Mouse (Mus musculus) kidney, postnatal 0 days (tissue): Measurements from ENCODE around the gene Auh. TPM values are rescaled to one million over a fixed set of nuclear protein-coding genes. Genes with fewer than 3 reads are reported as not detected.

ENCODE experiments used
- ATAC-seq: fragments of 200-750 bp; cut with Nextera tagmentation; replicated peaks from 2 replicates; pipeline ENCODE4 v1.8.0; 2017; ENCODE audit warnings: low read depth, moderate number of reproducible peaks, moderate TSS enrichment, moderate library complexity; ENCODE audit not compliant: low FRiP score
- DNase-seq: peaks from one replicate; pipeline ENCODE4 v3.0.0-alpha.2; 2016; ENCODE audit warnings: low spot score
- H3K27ac ChIP-seq: fragments of 300-500 bp; sonication (generic); 2 replicates; pipeline ENCODE4 v1.5.1; 2014; ENCODE audit warnings: mild to moderate bottlenecking
- H3K27me3 ChIP-seq: fragments of 300-500 bp; sonication (generic); 2 replicates; pipeline ENCODE4 v1.6.1; 2014; ENCODE audit warnings: low read length, mixed read lengths; ENCODE audit not compliant: insufficient read depth
- H3K36me3 ChIP-seq: fragments of 300-500 bp; sonication (generic); 2 replicates; pipeline ENCODE4 v1.6.1; 2014; ENCODE audit warnings: low read length, mixed read lengths; ENCODE audit not compliant: insufficient read depth
- H3K4me1 ChIP-seq: fragments of 300-500 bp; sonication (generic); replicated peaks from 2 replicates; pipeline ENCODE4 v1.6.1; 2014; ENCODE audit warnings: antibody characterized with exemption, low read length, mixed read lengths; ENCODE audit not compliant: insufficient read depth
- H3K4me2 ChIP-seq: fragments of 300-500 bp; sonication (generic); 2 replicates; pipeline ENCODE4 v1.6.1; 2014; ENCODE audit warnings: mild to moderate bottlenecking, low read length, moderate library complexity, mixed read lengths
- H3K4me3 ChIP-seq: fragments of 300-500 bp; sonication (generic); replicated peaks from 2 replicates; pipeline ENCODE4 v1.5.1; 2014; ENCODE audit warnings: low read depth, low read length
- H3K9ac ChIP-seq: fragments of 300-500 bp; sonication (generic); 2 replicates; pipeline ENCODE4 v1.6.1; 2014; ENCODE audit warnings: low read depth, low read length
- H3K9me3 ChIP-seq: fragments of 300-500 bp; sonication (generic); replicated peaks from 2 replicates; pipeline ENCODE4 v1.6.1; 2016; ENCODE audit warnings: low read length, inconsistent platforms, mixed read lengths
- CTCF ChIP-seq: IDR thresholded peaks from 2 replicates; pipeline ENCODE4 v1.5.1; 2016; ENCODE audit warnings: antibody characterized with exemption, low read depth, mild to moderate bottlenecking, moderate library complexity
- WGBS: fragments of 180-500 bp; shearing (Covaris S2); extraction: QIAGEN DNeasy Blood & Tissue Kit; methylation state at CpG from one replicate; pipeline ENCODE4 v1.1.7; 2014; 5-methylcytosine and 5-hydroxymethylcytosine counted together
- polyA plus RNA-seq: library from polyadenylated mRNA; unstranded; fragments of >200 nt; fragmentation: Nextera tagmentation; extraction: Ambion mirVana; gene quantifications from 2 replicates; pipeline ENCODE4 v1.2.1, GENCODE M21; 2015

The Auh gene
- polyA plus RNA-seq, 1 experiment from 2014 or later = 81.3 TPM

- H3K4me2 ChIP-seq = no peak overlapping the region
- H3K27me3 ChIP-seq = no peaks in the 10 kb centered on the region
- H3K9ac ChIP-seq = no peak overlapping the region
- DNase-seq (no peak), ATAC-seq (no peak)
- no peaks in the 10 kb centered on the region for H3K36me3 ChIP-seq
- WGBS = 83% methylated on average over 8 of the region's 8 CpGs
- no peaks in the 10 kb centered on the region for H3K9me3 ChIP-seq
- H3K4me3 ChIP-seq = no peak overlapping the region
- H3K27ac ChIP-seq = no peak overlapping the region
- TF ChIP-seq CTCF = no peak
- H3K4me1 ChIP-seq = 0 out of 2 replicates have a peak, but pooled peaks cover 6% of the 10 kb centered on the region
Measured at GRCm38 (mm10) chr13:52863436-52863835, 66.0 kb downstream of the Auh start.

- H3K4me2 ChIP-seq = peak overlapping the region; percentile 15; the same call in 1 of the 2 replicates
- no peaks in the 10 kb centered on the region for H3K9me3 ChIP-seq
- 0 out of 2 replicates have a peak, but pooled peaks cover 4% of the 10 kb centered on the region for H3K4me1 ChIP-seq
- WGBS = 45% methylated on average over 22 of the region's 22 CpGs
- H3K27ac ChIP-seq = no peak overlapping the region
- DNase-seq = peak; percentile 51
- no peaks in the 10 kb centered on the region for H3K36me3 ChIP-seq
- no peak overlapping the region for H3K9ac ChIP-seq
- H3K4me3 ChIP-seq = no peak overlapping the region
- 0 out of 2 replicates have a peak, but pooled peaks have one; percentile 17 for ATAC-seq
- no peak for TF ChIP-seq CTCF
- H3K27me3 ChIP-seq = no peaks in the 10 kb centered on the region
Measured at GRCm38 (mm10) chr13:52860006-52860685, 69.3 kb downstream of the Auh start.

GRCm38 (mm10) chr13:52859065-52859820, 70.2 kb downstream of the Auh start:
- Histone ChIP-seq H3K4me1 (0 out of 2 replicates have a peak, but pooled peaks cover 4% of the 10 kb centered on the region), H3K4me3 (no peak overlapping the region), H3K27me3 (no peaks in the 10 kb centered on the region), H3K9me3 (no peaks in the 10 kb centered on the region), H3K36me3 (no peaks in the 10 kb centered on the region), H3K27ac (no peak overlapping the region), H3K9ac (no peak overlapping the region), H3K4me2 (no peak overlapping the region)
- ATAC-seq (no peak; the same call in 1 of the 2 replicates), DNase-seq (no peak)
- TF ChIP-seq CTCF = no peak
- WGBS = 78% methylated on average over 16 of the region's 16 CpGs

- ATAC-seq = no peak
Measured at GRCm38 (mm10) chr13:52858373-52858772, 71.1 kb downstream of the Auh start.

GRCm38 (mm10) chr13:52857781-52858180, 71.7 kb downstream of the Auh start:
- Histone ChIP-seq H3K4me2 (no peak overlapping the region), H3K9me3 (no peaks in the 10 kb centered on the region), H3K4me3 (no peak overlapping the region), H3K9ac (no peak overlapping the region), H3K4me1 (0 out of 2 replicates have a peak, but pooled peaks cover 4% of the 10 kb centered on the region), H3K27me3 (no peaks in the 10 kb centered on the region), H3K27ac (no peak overlapping the region), H3K36me3 (no peaks in the 10 kb centered on the region)
- no peak for TF ChIP-seq CTCF
- WGBS = 87% methylated on average over 5 of the region's 5 CpGs
- DNase-seq = no peak
- ATAC-seq = no peak

More at GRCm38 (mm10) chr13:52858373-52858772, 71.1 kb downstream of the Auh start:
- Histone ChIP-seq H3K9me3 (no peaks in the 10 kb centered on the region), H3K9ac (no peak overlapping the region), H3K4me3 (no peak overlapping the region), H3K36me3 (no peaks in the 10 kb centered on the region), H3K4me1 (0 out of 2 replicates have a peak, but pooled peaks cover 4% of the 10 kb centered on the region), H3K27me3 (no peaks in the 10 kb centered on the region), H3K27ac (no peak overlapping the region), H3K4me2 (no peak overlapping the region)
- TF ChIP-seq CTCF = no peak
- 76% methylated on average over 12 of the region's 12 CpGs for WGBS
- no peak for DNase-seq

- no peaks in the 10 kb centered on the region for H3K4me1 ChIP-seq
- no peaks in the 10 kb centered on the region for H3K36me3 ChIP-seq
- H3K27ac ChIP-seq = no peak overlapping the region
- H3K9me3 ChIP-seq = no peaks in the 10 kb centered on the region
- no peak for TF ChIP-seq CTCF
- H3K4me3 ChIP-seq = no peak overlapping the region
- H3K27me3 ChIP-seq = no peaks in the 10 kb centered on the region
- H3K4me2 ChIP-seq = no peak overlapping the region
- no peak overlapping the region for H3K9ac ChIP-seq
- WGBS = 57% methylated on average over 1 of the region's 1 CpGs
- no peak for DNase-seq
- ATAC-seq = no peak; the same call in 1 of the 2 replicates
Measured at GRCm38 (mm10) chr13:52853536-52853935, 75.9 kb downstream of the Auh start.
